Mouse (Mus musculus): ENCODE data around the gene Sez6l.

The Sez6l gene

GRCm38 (mm10) chr5:112533312-112534075 lies 43.5 kb downstream of the Sez6l start:
- DNase-seq (ENCODE audit: low spot score in 2 of 2), result no peak

DNA sequence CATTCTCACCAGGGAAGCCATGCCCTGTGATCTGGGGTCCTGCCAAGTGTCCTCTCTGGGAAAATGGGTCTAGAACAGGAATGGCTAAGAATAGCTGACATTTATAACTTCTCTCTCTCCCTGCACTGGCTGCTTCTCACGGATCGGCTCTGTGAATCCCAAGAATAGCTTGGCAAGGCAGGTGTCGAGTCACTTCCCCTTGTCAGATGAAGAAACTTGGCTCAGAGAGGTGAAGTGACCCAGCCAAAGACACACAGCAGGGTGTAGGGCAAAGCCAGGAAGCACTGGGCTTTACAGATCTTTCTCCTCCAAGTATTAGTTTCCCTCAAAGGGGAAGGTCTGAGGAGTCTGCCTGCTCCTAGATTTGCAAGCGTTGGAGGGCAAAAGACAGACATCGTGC lies 44.1 kb downstream of the Sez6l start:
- DNase-seq (ENCODE audit: low spot score in 2 of 2), result no peak

GRCm38 (mm10) chr5:112532210-112532609 lies 44.8 kb downstream of the Sez6l start:
- no peak for DNase-seq (ENCODE audit: low spot score in 2 of 2)

DNA sequence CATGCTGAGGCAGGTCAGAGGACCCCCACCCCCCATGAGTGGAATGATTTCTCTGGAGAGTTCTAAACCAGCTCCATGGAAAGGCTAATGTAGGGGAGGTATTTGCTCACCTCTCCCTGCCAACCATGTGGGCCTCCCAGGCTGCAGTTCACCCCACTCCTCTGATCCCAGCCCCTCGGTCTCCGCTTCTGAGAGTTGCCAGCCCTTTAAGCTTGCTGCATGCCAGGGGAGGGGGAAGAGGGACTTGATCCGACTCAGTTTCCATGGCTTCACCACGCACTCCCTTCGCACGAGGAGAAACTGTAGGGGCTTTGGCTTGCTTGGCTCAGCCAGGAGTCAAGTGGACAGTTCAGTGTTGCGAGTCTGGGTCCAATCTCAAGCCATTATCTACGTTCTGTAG lies 45.9 kb downstream of the Sez6l start:
- DNase-seq (ENCODE audit: low spot score in 2 of 2), result no peak

GRCm38 (mm10) chr5:112526936-112527335 lies 50.0 kb downstream of the Sez6l start:
- no peak for DNase-seq (ENCODE audit: low spot score in 2 of 2)

- DNase-seq (ENCODE audit: low spot score in 2 of 2), result no peak
These were observed 50.5 kb downstream of the Sez6l start for GRCm38 (mm10) chr5:112526435-112526834.

DNA sequence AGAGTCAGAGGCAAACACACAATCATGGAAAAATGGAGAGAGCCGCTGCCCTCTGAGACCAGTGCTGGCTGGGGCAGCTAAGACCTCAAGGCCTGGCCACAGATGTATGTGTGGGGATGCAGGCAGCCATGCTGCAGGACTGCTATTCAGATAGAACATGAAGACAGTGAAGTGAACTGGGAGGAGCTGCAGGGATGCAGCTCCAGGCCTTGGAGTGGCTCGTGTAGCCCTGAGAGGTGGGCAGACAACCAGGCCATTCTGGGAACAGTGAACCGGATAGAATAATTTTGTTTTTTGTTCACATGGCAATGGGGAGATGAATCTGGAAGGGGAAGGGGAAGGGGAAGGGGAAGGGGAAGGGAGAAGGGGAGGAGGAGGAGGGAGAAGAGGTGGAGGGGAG lies 51.0 kb downstream of the Sez6l start:
- DNase-seq (ENCODE audit: low spot score in 2 of 2), result no peak

DNA sequence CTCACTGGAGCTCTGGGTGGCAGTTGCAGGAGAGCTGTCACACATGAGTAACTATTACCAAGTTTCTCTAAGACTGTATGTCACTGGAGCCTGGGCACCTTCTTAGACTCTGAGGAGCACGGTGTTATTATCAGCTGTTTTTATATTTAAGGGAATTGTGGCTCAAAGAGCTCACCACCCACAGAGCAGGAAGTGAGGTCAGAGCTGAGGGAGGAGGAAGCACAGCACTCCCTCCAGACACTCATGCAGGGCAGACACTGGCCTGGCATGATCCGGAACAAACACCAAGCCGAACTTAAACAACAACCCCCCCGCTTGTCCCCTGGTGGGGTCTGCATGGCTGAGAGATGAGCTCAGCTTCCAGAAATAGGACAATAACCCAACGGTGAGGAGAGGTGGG lies 51.7 kb downstream of the Sez6l start:
- DNase-seq (ENCODE audit: low spot score in 2 of 2), result no peak

GRCm38 (mm10) chr5:112523796-112524195 lies 53.2 kb downstream of the Sez6l start:
- no peak for DNase-seq (ENCODE audit: low spot score in 2 of 2)

DNA sequence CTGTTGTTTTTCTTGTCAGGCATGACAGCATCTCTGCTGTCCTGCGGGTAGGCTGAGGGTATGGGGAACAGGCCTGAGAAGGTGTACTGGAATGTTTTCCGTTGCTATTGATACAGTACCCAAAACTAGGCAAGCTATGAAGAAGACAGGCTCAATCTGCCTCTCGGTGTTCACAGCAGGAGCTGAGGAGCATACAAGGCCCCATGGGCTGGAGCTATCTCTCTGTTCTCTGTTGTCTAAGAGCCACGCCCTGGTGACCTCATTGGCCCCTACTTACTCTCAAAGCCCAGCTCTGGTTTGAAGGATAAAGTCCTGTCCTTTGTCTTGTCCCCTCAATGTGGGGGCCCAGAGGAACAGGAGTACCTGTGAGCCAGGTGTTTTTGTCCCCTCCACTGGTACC lies 53.7 kb downstream of the Sez6l start:
- no peak for DNase-seq (ENCODE audit: low spot score in 2 of 2)

- DNase-seq (ENCODE audit: low spot score in 2 of 2), result no peak
These were observed 55.1 kb downstream of the Sez6l start for GRCm38 (mm10) chr5:112521703-112522527.

DNA sequence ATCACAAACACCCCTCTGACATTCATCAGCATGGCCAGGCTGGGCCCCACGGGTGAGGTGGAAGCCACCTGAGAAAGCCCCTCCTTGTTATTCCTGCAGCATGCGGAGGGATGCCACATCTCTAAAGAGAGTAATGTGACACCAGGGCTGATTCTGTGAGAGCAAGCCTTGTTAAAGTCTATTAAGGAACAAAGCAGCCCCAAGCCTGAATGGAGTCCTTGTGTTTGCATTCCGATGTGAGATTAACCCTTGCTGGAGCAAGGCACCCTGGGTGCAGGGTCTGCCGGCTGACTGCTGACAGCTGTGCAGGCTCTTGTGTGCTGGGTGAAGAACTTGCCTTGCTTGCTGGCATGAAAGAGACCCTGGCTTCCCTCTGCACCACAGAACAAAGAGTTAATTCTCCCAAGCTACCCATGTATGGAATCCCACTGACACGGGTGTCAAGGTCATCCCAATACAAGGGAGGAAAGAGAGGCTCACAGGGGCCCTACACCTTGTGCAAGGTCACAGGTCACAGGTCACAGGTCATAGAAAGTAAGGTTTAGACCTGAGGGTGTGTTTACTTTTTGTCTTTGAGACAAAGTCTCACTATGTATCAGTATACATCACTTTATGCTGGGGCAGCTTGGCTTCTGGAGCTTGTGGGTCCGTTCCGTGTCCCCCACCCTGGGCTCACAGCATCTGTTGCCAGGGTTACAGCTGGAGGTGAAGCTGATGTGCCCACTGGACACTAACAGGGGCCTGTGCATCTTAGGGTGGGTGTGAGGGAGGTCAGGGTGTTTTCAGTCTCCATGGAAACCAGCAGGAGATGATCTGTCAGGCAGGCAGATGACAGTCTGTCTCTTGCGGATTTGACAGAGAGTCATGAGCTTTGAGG lies 55.9 kb downstream of the Sez6l start:
- DNase-seq (ENCODE audit: low spot score in 2 of 2), result no peak

DNA sequence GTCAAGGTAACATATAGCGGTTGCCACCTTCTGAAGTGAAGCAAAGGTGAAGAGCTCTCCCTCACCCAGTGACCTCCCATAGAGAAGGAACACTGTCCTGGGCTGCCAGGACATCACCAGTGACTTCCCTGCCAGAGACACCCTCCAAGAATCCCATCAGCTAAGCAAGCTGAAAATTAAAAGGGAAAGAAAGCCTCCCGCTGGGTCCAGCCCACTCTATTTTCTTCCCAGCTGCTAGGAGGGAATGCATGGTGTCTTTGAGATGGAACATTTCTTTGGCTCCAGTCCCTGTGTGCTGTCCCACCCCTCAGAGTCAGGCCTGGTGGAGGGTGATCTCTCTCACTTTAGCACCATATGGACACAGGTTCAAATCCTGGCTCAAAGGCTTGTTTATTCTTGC lies 58.2 kb downstream of the Sez6l start:
- no peak for DNase-seq (ENCODE audit: low spot score in 2 of 2)

GRCm38 (mm10) chr5:112517454-112517853 lies 59.5 kb downstream of the Sez6l start:
- no peak for DNase-seq (ENCODE audit: low spot score in 2 of 2)

- DNase-seq (ENCODE audit: low spot score in 2 of 2), result no peak
These were observed 60.5 kb downstream of the Sez6l start for GRCm38 (mm10) chr5:112516527-112516926.

DNA sequence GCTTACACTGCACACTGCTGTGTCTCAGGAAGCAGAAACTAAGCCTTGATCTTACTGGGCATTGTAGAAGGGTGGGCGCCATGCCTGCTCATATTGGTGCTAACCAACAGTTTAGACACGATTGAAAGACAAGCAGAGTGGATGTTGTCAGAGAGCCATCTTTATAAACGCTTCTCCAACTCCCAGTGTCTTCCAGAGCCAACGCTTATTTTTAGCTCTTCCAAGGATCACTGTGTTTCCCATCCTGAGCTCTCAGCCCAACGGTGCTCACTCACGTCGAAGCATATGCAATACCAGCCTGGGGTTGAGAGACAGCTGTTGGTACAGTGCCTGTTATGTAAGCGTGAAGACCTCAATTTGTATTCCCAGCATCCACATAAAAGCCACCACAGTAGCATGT lies 66.6 kb downstream of the Sez6l start:
- DNase-seq (ENCODE audit: low spot score in 2 of 2), result no peak

- DNase-seq (ENCODE audit: low spot score in 2 of 2), result no peak
These were observed 67.1 kb downstream of the Sez6l start for GRCm38 (mm10) chr5:112509916-112510315.

GRCm38 (mm10) chr5:112505595-112505994 lies 71.4 kb downstream of the Sez6l start:
- DNase-seq (ENCODE audit: low spot score in 2 of 2), result no peak

DNA sequence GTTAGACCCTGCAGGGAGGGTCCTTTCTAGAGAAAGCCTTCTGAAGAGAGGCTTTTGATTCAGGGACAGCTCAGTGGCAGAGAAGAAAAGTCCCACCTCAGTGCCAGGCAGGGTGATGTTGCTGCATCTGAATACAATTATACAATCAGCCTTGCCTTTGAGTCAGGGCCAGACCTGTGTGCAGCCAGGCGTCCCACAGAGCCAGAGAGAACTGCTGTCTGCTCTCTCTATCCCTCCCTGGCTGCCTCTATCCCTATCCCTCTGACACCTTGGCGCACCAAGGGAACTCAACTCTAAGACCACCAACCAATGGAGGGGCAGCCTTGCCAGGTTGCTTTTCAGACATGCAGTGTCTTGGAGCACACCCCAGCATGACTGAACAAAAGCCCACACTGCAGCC lies 75.6 kb downstream of the Sez6l start:
- DNase-seq (ENCODE audit: low spot score in 2 of 2), result no peak

GRCm38 (mm10) chr5:112499918-112500682 lies 76.9 kb downstream of the Sez6l start:
- DNase-seq (ENCODE audit: low spot score in 2 of 2), result no peak
